Mouse (Mus musculus) v-Abl transformed pro-B cells (cell line): ENCODE measurements around the gene Inpp4b.

Source experiments
- in situ Hi-C, 2 experiments: fragments of 400-800 bp; cut with MboI; formaldehyde crosslinking; loops; one replicate each; pipeline ENCODE4 v1.15.1; 2025; ENCODE audit not compliant: unreplicated experiment in 2 of 2

The Inpp4b gene

DNA sequence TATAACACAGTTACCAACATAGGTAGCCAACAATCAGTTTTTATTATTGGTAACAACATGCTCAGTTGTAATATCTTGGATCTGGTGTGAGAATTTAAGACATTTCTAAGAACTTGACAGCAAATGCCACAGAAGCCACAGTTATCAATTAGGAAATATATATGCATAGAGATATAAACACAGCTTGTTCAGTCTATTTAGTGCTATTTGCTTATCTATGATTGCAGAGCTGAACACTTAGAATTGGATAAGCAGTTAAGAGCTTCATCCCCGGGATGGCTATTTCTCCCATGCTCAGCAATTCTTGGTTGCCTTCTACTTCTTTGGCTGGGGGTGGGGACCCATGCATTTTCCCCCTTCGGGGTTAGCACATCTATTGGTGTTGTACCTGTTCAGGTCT, 112.5 kb downstream of the Inpp4b start:
- in situ Hi-C loops = loop anchor here in 1 of 2 experiments (25.0 kb wide), 1 partner anchor 443 kb away; the partner anchor contains the start of gene Usp38

DNA sequence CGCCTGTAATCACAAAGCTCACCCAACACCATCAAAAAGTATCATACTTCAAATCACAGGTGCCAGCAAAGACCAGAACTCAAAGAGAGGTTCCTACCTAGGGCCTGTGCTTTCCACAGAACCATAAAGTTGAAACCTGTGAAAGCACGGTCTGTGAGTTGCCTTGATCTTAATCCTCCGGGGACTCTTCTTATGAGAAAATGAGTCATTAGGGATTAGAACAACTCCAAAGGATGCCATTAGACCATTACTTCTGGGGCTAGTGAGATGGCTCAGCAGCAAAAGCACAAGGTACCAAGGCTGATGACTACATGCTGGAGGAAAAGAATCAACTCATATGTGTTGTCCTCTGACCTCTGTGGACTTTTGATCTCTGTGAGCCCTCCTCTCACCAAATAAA, 121.4 kb downstream of the Inpp4b start:
- in situ Hi-C loops = loop anchor here in 1 of 2 experiments (25.0 kb wide), 1 partner anchor 451 kb away; the partner anchor contains the start of gene Usp38

DNA sequence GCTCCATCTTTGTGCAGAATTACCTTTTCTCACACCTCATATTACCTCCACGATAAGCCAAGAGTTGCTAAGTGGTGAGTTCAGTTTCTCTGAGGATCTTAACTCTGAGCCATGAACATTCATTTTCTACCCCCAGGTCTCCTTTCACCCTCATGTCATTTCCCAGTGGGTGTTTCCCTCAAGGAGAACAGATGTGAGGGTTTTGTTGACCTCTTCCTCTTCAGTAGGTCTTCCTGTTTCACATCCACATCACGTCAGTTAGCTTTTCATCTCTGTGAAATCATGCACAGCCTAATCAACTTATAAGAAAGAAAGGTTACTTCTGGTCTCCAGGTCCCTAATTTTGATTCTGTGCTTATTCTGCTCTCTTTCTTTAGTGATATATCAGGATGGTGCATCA, 124.4 kb downstream of the Inpp4b start:
- in situ Hi-C loops = loop anchor here (5.0 to 25.0 kb wide), 2 partner anchors 114 to 454 kb away; partner anchors contain the start of gene Usp38 (in 1 of the 2)

DNA sequence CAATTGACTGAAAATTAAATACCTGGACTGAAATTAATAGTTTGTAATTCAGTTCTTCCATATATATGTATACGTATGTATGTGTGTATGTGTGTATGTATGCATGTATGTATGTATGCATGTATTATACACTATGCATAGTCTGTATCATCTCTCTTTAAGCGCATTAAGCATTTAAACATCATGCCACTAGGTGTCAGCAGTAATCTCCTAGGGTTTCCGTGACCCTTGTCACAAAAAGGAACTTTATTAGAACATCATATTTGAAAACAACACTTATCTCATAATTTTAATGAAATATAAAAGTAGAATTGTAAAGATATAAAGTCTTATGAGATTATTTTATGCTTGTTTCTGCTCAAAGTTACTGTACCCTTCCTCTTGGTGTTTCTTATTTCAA, 136.3 kb downstream of the Inpp4b start:
- in situ Hi-C loops = loop anchor here (5.0 to 25.0 kb wide), 4 partner anchors 131 to 559 kb away; no protein-coding TSS in a partner anchor

- in situ Hi-C loops = loop anchor here in 1 of 2 experiments (25.0 kb wide), 1 partner anchor 553 kb away; no protein-coding TSS in a partner anchor
Observed at GRCm38 (mm10) chr8:81483834-81484233, 141.5 kb downstream of the Inpp4b start.

- in situ Hi-C loops = loop anchor here in 1 of 2 experiments (25.0 kb wide), 1 partner anchor 552 kb away; no protein-coding TSS in a partner anchor
Observed at GRCm38 (mm10) chr8:81485626-81486025, 143.3 kb downstream of the Inpp4b start.

DNA sequence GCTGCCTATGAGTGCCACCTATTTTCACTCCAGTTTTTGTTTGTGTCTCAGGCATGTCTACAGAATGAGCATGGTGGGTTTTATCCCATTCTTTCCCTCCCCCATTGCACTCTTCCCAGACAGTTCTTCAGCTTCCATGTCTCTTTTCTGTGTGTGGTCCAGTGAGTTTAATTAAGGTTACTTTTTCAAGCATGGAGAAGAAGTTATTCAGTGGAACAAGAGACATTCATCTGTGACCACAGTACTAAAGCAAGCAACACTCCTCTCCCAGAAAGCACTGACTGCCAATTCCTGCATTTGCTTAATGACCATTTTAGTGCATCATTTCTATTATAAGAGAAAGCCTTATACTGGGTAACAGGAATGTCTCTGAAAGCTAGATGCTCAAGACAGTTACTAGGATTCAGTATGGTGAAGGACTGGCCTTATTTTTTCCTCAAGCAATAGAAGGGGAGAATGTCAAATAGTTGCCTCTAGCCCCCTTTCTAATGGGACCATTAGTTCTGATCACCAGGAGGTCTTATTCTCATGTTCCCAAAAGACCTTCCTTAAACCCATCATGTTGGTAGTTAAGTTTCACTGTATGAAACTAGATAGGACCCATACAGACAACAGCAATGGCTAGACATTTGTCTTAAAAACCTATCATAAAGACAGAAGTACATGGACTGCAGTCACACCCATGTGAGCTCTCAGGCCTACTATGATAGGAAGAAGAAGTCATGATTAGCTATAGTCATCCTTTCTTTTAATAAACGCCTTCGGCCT, 147.7 kb downstream of the Inpp4b start:
- in situ Hi-C loops = loop anchor here in 1 of 2 experiments (25.0 kb wide), 1 partner anchor 547 kb away; no protein-coding TSS in a partner anchor

DNA sequence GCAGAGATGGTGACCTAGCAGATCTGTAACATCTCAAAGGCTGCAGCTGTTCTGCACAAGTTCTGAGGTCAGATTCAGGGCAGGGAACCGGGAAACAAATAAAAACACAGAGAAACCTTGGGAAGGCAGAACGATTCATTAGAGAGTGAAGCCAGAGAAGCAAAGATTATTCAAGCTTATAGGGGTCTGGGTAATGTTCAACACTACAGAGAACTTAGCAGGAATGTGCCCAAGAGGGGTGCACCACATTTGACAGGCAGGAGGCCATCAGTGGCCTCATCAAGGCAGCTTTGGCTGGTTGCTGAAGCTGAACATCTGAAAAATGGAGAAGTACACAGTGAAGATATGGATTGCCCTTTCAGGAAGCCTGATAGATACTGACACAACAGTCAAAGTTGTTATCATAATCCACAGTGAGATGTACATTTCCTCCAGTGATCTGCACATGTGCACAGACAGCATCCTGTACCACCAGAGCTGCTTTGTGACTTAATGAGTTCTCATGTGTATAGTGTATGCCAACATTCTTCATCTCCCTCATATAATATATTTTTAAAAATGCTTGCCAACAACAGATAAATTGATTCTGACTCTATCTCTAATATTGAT, 148.8 kb downstream of the Inpp4b start:
- in situ Hi-C loops = loop anchor here in 1 of 2 experiments (25.0 kb wide), 1 partner anchor 546 kb away; no protein-coding TSS in a partner anchor

GRCm38 (mm10) chr8:81491706-81492204, 149.4 kb downstream of the Inpp4b start:
- in situ Hi-C loops = loop anchor here in 1 of 2 experiments (25.0 kb wide), 1 partner anchor 546 kb away; no protein-coding TSS in a partner anchor

DNA sequence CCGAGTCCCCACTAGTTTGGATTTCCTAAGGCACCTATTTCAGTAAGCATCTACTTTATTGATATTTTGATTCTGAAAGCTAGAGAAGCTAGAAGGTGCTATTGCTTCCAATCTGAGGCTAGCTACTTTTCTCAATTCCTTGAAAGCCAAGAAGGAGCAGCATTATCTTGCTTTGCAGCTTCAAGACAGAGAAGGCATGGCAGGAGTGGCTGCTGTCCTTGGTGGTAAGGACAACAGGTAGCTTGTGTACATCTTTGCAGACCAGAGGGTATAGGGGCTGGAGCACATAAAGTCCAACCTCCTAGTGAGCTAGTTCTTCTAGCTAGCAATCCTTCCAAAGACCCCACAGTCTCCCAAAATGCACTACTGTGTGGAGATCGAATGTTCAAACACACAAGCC, 152.5 kb downstream of the Inpp4b start:
- in situ Hi-C loops = loop anchor here in 1 of 2 experiments (25.0 kb wide), 1 partner anchor 542 kb away; no protein-coding TSS in a partner anchor

DNA sequence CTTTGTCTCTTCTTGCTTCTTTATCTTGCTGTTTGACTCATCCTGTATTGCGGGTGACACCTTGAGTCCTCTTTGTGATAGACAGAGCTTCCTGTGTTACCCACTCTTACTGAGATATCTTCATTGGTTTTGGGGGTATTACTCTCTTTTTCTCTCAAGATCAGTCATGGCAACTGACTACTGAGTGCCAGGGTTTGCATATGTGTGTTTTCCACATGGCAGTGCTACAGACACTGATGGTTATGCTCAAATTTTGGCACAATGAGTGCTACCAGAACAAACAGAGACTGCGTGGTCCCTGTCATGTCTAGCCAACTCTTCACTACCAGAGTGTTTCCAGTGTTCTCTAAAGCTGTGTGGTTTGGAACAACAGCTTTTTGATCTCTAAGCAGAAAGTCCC, 155.3 kb downstream of the Inpp4b start:
- in situ Hi-C loops = loop anchor here in 1 of 2 experiments (25.0 kb wide), 1 partner anchor 540 kb away; no protein-coding TSS in a partner anchor

DNA sequence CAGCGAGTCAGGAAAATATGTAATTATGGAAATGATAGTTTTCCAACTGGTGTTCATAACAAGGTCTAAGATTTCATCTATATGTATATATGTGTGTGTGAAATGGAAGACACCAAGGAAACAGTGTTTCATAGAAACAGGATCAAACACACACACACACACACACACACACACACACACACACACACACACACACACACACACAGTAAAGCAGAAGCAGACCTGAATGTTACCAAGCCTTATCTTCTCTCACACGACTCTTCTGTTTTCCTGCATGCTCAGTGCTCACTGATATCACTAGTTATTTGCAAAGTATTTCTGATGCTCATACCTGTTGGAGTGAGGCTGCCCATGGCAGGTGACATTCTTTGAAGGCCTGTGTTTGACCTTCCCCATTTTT, 159.9 kb downstream of the Inpp4b start:
- in situ Hi-C loops = no loop called here

- in situ Hi-C loops = no loop called here
Observed at GRCm38 (mm10) chr8:81502982-81503381, 160.6 kb downstream of the Inpp4b start.

- in situ Hi-C loops = no loop called here
Observed at GRCm38 (mm10) chr8:81512826-81513225, 170.5 kb downstream of the Inpp4b start.

DNA sequence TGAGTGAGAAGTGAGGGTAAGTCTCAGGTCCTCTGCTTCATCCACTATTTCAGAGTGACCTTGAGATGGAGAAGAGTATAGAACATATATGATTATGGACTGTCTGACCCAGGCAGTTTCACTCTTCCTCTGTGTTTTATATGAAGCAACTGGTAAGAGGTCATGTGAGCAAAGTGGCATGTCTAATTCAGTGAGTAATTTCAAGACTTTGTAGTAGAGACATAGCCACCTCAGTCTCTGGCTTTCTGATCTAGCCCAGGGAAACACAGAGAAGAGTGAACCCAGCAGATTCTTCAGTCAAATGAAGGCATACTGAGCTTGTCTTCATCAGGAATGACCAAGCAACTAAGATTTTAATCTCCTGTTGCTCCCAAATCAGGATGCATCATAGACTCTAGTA, 172.1 kb downstream of the Inpp4b start:
- in situ Hi-C loops = no loop called here

- in situ Hi-C loops = no loop called here
Observed at GRCm38 (mm10) chr8:81522085-81522484, 179.7 kb downstream of the Inpp4b start.

GRCm38 (mm10) chr8:81524561-81524960, 182.2 kb downstream of the Inpp4b start:
- in situ Hi-C loops = no loop called here

DNA sequence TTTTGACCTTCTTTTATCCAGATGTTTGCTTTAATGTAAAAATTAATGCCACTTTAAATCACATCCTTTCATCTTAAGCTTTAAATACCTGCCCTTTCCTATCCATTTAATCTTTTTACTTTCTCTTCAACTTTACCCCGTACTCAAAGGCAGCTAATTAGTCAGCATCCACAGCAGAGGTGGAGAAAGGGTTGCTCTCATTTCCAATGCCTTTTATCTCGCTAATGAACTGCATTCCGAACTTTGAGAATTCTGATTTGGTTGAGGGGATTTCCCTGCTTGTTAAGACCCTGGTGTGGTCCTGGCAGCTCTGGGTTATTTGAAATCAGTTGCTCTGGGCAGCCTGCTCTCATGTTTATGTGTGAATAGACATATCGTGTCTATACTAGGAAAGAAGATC, 185.3 kb downstream of the Inpp4b start:
- in situ Hi-C loops = no loop called here

DNA sequence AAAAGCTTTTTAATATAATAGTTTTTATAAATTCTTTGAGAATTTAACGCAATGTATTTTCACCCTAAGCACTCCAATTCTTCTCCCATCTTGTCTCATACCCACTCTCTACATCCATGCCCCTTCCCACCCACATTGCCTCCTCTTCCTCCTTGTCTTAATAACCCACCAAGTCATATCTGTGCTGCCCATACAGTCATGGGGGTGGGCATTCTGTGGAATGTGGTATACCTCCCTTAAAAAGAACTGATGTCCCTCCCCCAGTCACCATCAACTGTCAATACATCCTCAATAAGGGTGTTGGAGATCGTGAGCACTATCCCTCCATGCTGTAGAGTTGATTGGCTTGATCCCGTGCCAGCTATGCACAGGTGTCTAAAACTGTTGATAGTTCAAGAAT, 196.0 kb downstream of the Inpp4b start:
- in situ Hi-C loops = no loop called here

DNA sequence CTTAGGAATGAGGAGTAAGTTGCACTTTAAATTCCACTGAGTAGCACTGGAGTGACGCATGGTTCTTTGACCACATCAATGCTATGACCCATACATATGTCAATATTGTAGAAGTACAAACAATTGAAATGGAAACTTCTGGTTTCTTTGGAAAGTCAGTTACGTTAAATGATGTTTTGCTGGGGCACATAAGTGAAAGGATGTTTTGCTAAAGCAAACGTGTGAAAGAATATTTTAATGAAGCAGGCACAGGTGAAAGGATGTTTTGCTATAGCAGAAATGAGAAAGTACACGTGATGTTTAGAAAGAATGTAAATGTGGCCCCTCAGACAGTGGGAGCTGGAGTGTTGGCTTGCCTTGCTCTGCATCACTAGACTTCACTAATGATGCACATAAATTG, 216.2 kb downstream of the Inpp4b start:
- in situ Hi-C loops = no loop called here

DNA sequence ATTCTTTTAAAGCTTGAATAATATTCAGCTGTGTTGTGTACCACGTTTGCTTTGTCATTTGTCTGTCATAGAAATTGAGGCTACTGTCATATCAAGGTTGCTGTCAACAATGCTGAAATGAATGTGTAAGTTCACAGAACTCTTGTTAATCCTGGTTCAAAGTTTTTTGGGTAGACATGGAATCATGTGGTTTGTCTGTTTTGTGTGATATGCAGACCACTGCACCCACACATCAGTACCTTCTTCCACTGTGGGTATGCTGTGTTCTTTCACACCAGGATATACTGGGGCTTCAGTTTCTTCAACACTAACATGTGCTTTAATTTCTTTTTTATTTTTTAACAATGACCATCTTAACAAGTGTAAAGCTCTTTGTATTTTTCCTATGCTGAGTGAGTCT, 220.0 kb downstream of the Inpp4b start:
- in situ Hi-C loops = no loop called here
